Comparison of ENCODE assay signal across 10 mouse cellular contexts in genomic region chr13:67420558-67421206, GRCm38 (mm10). TPM values are rescaled to one million over a fixed set of nuclear protein-coding genes. Genes with fewer than 3 reads are reported as not detected.
DNase-seq lines count a peak whose midpoint lies in the region; ATAC-seq and TF ChIP-seq lines count a peak whose summit lies in the region.
"Had no signal": no experiment of that assay in that cellular context is flagged by ENCODE, and none has a peak within 500 bp of the region (broad histone marks: within the 10 kb centered on the region; RNA-seq: fewer than 3 reads in every experiment).

No protein-coding gene starts in this region.

- H3K4me1 ChIP-seq in heart, embryonic 14.5 days (ENCODE audit: control insufficient read depth in 2 of 2, insufficient read depth in 2 of 2, low read length in 2 of 2): peaks cover 0 to 4% of the 10 kb centered on the region in 2 experiments; a peak in 1 of 4 replicates
- H3K4me1 ChIP-seq in CH12.LX (ENCODE audit: control insufficient read depth in 1 of 2, insufficient read depth in 2 of 2): no peaks in the 10 kb centered on the region; a peak in 1 of 4 replicates
- H3K4me1 ChIP-seq in forebrain, embryonic 14.5 days (ENCODE audit: control insufficient read depth, insufficient read depth, low read length): no peaks in the 10 kb centered on the region
- peaks cover 0 to 2% of the 10 kb centered on the region in 2 experiments; a peak in 1 of 4 replicates for H3K4me1 ChIP-seq in liver, embryonic 14.5 days (replicated peaks; ENCODE audit: control insufficient read depth in 2 of 2, insufficient read depth in 2 of 2, low read length in 1 of 2)

- no peaks in the 10 kb centered on the region for H3K79me2 ChIP-seq in CH12.LX (replicated peaks; ENCODE audit: control insufficient read depth, extremely low read depth, insufficient read depth, poor library complexity, severe bottlenecking)

- peak overlapping the region; percentile 55 to 65 for H3K4me3 ChIP-seq in heart, embryonic 14.5 days (ENCODE audit: control insufficient read depth in 1 of 2, insufficient read depth in 1 of 2, low read depth in 1 of 2, low read length in 2 of 2)
- H3K4me3 ChIP-seq in CH12.LX (replicated peaks in 1 of 3; ENCODE audit: low read depth in 2 of 3, low read length in 2 of 3, poor library complexity in 1 of 3): peak overlapping the region in 1 of 3 experiments; percentile 60
- H3K4me3 ChIP-seq in forebrain, embryonic 14.5 days (ENCODE audit: low read depth, low read length): peak overlapping the region; percentile 41
- peak overlapping the region; percentile 51 to 74 for H3K4me3 ChIP-seq in liver, embryonic 14.5 days (ENCODE audit: insufficient read depth in 1 of 2, low read depth in 2 of 2, low read length in 2 of 2)

- H3K27me3 ChIP-seq in heart, embryonic 14.5 days (ENCODE audit: control insufficient read depth, insufficient read depth, low read length): no peaks in the 10 kb centered on the region
- H3K27me3 ChIP-seq in CH12.LX (replicated peaks): no peaks in the 10 kb centered on the region
- H3K27me3 ChIP-seq in forebrain, embryonic 14.5 days (replicated peaks; ENCODE audit: control insufficient read depth, insufficient read depth, low read length): no peaks in the 10 kb centered on the region
- no peaks in the 10 kb centered on the region for H3K27me3 ChIP-seq in liver, embryonic 14.5 days (ENCODE audit: control insufficient read depth, insufficient read depth, low read length)

- no peak for ATAC-seq in heart, embryonic 14.5 days (ENCODE audit: insufficient number of reproducible peaks, insufficient read depth, low FRiP score, low read depth)
- peak; percentile 10; the same call in 1 of the 2 replicates for ATAC-seq in forebrain, embryonic 14.5 days
- no peak for ATAC-seq in liver, embryonic 14.5 days (ENCODE audit: insufficient read depth)

- no peak for TF ChIP-seq EP300 in CH12.LX (IDR thresholded peaks at IDR 0.05; ENCODE audit: low read length)
- no peak for TF ChIP-seq EP300 in liver, embryonic 14.5 days (IDR thresholded peaks at IDR 0.05; ENCODE audit: low read depth)

- H3K9me3 ChIP-seq in heart, embryonic 14.5 days (ENCODE audit: control insufficient read depth, low read length): no peaks in the 10 kb centered on the region
- no peaks in the 10 kb centered on the region for H3K9me3 ChIP-seq in CH12.LX (replicated peaks; ENCODE audit: low read length)
- no peaks in the 10 kb centered on the region for H3K9me3 ChIP-seq in forebrain, embryonic 14.5 days (replicated peaks; ENCODE audit: control insufficient read depth, low read length)
- no peaks in the 10 kb centered on the region for H3K9me3 ChIP-seq in liver, embryonic 14.5 days (ENCODE audit: control insufficient read depth, low read length)

- in situ Hi-C loops in CH12.LX (cut with MboI; ENCODE audit: low pct_ligation_motif_present, low pct_unique_long_range_greater_than_20kb, low sequenced_read_pairs): no loop called here

- H3K27ac ChIP-seq in heart, embryonic 14.5 days (replicated peaks in 1 of 2; ENCODE audit: control insufficient read depth in 1 of 2, insufficient read depth in 1 of 2, low read depth in 2 of 2, low read length in 2 of 2): no peak overlapping the region
- no peak overlapping the region for H3K27ac ChIP-seq in CH12.LX (ENCODE audit: insufficient read depth, low read depth)
- no peak overlapping the region for H3K27ac ChIP-seq in forebrain, embryonic 14.5 days (ENCODE audit: low read depth, low read length)
- no peak overlapping the region for H3K27ac ChIP-seq in liver, embryonic 14.5 days

- H3K9ac ChIP-seq in heart, embryonic 14.5 days (ENCODE audit: low read length): peak overlapping the region; percentile 70
- no peak overlapping the region for H3K9ac ChIP-seq in CH12.LX (ENCODE audit: insufficient read depth, low read depth)
- H3K9ac ChIP-seq in forebrain, embryonic 14.5 days (ENCODE audit: low read length): peak overlapping the region; percentile 53
- peak overlapping the region; percentile 25 for H3K9ac ChIP-seq in liver, embryonic 14.5 days (replicated peaks)

- TF ChIP-seq CTCF in CH12.LX (conservative IDR thresholded peaks at IDR 0.05 in 1 of 2, IDR thresholded peaks at IDR 0.05 in 1 of 2; ENCODE audit: low read depth in 2 of 2, low read length in 2 of 2): no peak
- no peak for TF ChIP-seq CTCF in liver, embryonic 14.5 days (IDR thresholded peaks at IDR 0.05; ENCODE audit: low read depth)

- WGBS in heart, embryonic 14.5 days: 31% methylated on average over 11 of the region's 11 CpGs
- 33% methylated on average over 11 of the region's 11 CpGs for WGBS in forebrain, embryonic 14.5 days
- WGBS in liver, embryonic 14.5 days (ENCODE audit: insufficient replicate concordance): 40% methylated on average over 11 of the region's 11 CpGs

- no peaks in the 10 kb centered on the region for H3K36me3 ChIP-seq in heart, embryonic 14.5 days (ENCODE audit: control insufficient read depth, insufficient read depth, low read length)
- H3K36me3 ChIP-seq in CH12.LX (replicated peaks in 1 of 2; ENCODE audit: control insufficient read depth in 1 of 2, insufficient read depth in 1 of 2, low read length in 1 of 2): no peaks in the 10 kb centered on the region
- no peaks in the 10 kb centered on the region for H3K36me3 ChIP-seq in forebrain, embryonic 14.5 days (ENCODE audit: control insufficient read depth, insufficient read depth, low read length)
- H3K36me3 ChIP-seq in liver, embryonic 14.5 days (replicated peaks; ENCODE audit: control insufficient read depth, insufficient read depth, low read depth): no peaks in the 10 kb centered on the region

- H3K4me2 ChIP-seq in heart, embryonic 14.5 days (ENCODE audit: low read length): peak overlapping the region; percentile 92
- H3K4me2 ChIP-seq in CH12.LX (ENCODE audit: insufficient read depth, low read depth, poor library complexity, severe bottlenecking): peak overlapping the region; percentile 25; the same call in 1 of the 2 replicates
- H3K4me2 ChIP-seq in forebrain, embryonic 14.5 days (ENCODE audit: low read length): peak overlapping the region; percentile 66
- H3K4me2 ChIP-seq in liver, embryonic 14.5 days (ENCODE audit: low read depth): peak overlapping the region; percentile 74

- no peak for TF ChIP-seq RAD21 in CH12.LX (IDR thresholded peaks at IDR 0.05; ENCODE audit: low read depth, low read length)

- DNase-seq in heart, postnatal 4 days: no peak
- no peak for DNase-seq in CH12.LX (ENCODE audit: extremely low read depth)
- no peak for DNase-seq in forebrain, embryonic 14.5 days (ENCODE audit: low spot score)
- DNase-seq in liver, embryonic 14.5 days (ENCODE audit: low read depth in 3 of 3, low spot score in 3 of 3): no peak
- DNase-seq in layer of hippocampus, adult 8-10 months (ENCODE audit: low spot score in 2 of 2): no peak
- DNase-seq in frontal cortex, postnatal 14 days (ENCODE audit: low spot score in 2 of 2): no peak
- DNase-seq in spleen, postnatal 36 days (ENCODE audit: low spot score in 2 of 2): no peak

- dilution Hi-C loops in CH12.LX (cut with MboI; ENCODE audit: extremely low pct_ligation_motif_present, extremely low pct_unique_long_range_greater_than_20kb, low sequenced_read_pairs): no loop called here

- TF ChIP-seq POLR2A in CH12.LX (IDR thresholded peaks at IDR 0.05; ENCODE audit: low read depth, low read length): no peak

RNA-seq across cellular contexts. Expression of gene Zfp459, which starts 0.5 kb away (rescaled TPM):
- polyA plus RNA-seq in heart, embryonic 14.5 days (2014; fragmentation: Nextera tagmentation; extraction: Ambion mirVana): 0.36 and 0.49 TPM in 2 replicates
- total RNA-seq in heart, postnatal 4 days (2021): under 1 TPM in 1 of 2 experiments, not detected in 1; 0.38 TPM
- total RNA-seq in CH12.LX (2012; rRNA removed) (0.47 and 0.63 TPM in 2 replicates), CH12.LX (2014; rRNA removed) (0.12 TPM in 1 of 2 replicates, not detected in the other)
- polyA plus RNA-seq in CH12.LX (2012; ENCODE audit: insufficient read length, low read depth): not detected in 2 replicates
- polyA plus RNA-seq in forebrain, embryonic 14.5 days (2014; fragmentation: Nextera tagmentation; extraction: Ambion mirVana): 0.34 and 0.72 TPM in 2 replicates
- 0.07 and 0.16 TPM in 2 replicates for polyA plus RNA-seq in liver, embryonic 14.5 days (2012; rRNA removed)
- 0.17 and 0.42 TPM in 2 replicates for polyA plus RNA-seq in liver, embryonic 14.5 days (2014; fragmentation: Nextera tagmentation; extraction: Ambion mirVana)
- total RNA-seq in layer of hippocampus, adult 8-10 months (2022): 1 to 10 TPM; 3.4 to 5.9 (median 4.4) TPM
- total RNA-seq: MEL had no signal

RNA-seq across cellular contexts. Expression of gene Zfp429, which starts 21.1 kb away (rescaled TPM):
- polyA plus RNA-seq in heart, embryonic 14.5 days (2014; fragmentation: Nextera tagmentation; extraction: Ambion mirVana): 2.8 and 4.6 TPM in 2 replicates
- 1 to 10 TPM; 2.2 to 3.5 TPM for total RNA-seq in heart, postnatal 4 days (2021)
- total RNA-seq in CH12.LX (2012; rRNA removed) (8.3 and 9.0 TPM in 2 replicates), CH12.LX (2014; rRNA removed) (17.4 and 18.2 TPM in 2 replicates)
- 8.0 and 10.5 TPM in 2 replicates for polyA plus RNA-seq in CH12.LX (2012; ENCODE audit: insufficient read length, low read depth)
- polyA plus RNA-seq in forebrain, embryonic 14.5 days (2014; fragmentation: Nextera tagmentation; extraction: Ambion mirVana): 3.3 and 4.6 TPM in 2 replicates
- 0.58 and 1.6 TPM in 2 replicates for polyA plus RNA-seq in liver, embryonic 14.5 days (2012; rRNA removed)
- polyA plus RNA-seq in liver, embryonic 14.5 days (2014; fragmentation: Nextera tagmentation; extraction: Ambion mirVana): 1.5 and 1.7 TPM in 2 replicates
- 1 to 10 TPM; 2.2 to 4.5 (median 2.4) TPM for total RNA-seq in layer of hippocampus, adult 8-10 months (2022)

RNA-seq across cellular contexts. Expression of gene Zfp874a, which starts 30.7 kb away (rescaled TPM):
- 4.8 and 5.8 TPM in 2 replicates for polyA plus RNA-seq in heart, embryonic 14.5 days (2014; fragmentation: Nextera tagmentation; extraction: Ambion mirVana)
- total RNA-seq in heart, postnatal 4 days (2021): 1 to 10 TPM; 2.4 to 2.7 TPM
- total RNA-seq in CH12.LX (2012; rRNA removed) (7.1 and 7.6 TPM in 2 replicates), CH12.LX (2014; rRNA removed) (16.8 and 23.6 TPM in 2 replicates)
- 6.1 and 6.5 TPM in 2 replicates for polyA plus RNA-seq in CH12.LX (2012; ENCODE audit: insufficient read length, low read depth)
- 7.6 and 9.6 TPM in 2 replicates for polyA plus RNA-seq in forebrain, embryonic 14.5 days (2014; fragmentation: Nextera tagmentation; extraction: Ambion mirVana)
- polyA plus RNA-seq in liver, embryonic 14.5 days (2012; rRNA removed): 1.8 and 2.7 TPM in 2 replicates
- polyA plus RNA-seq in liver, embryonic 14.5 days (2014; fragmentation: Nextera tagmentation; extraction: Ambion mirVana): 5.3 and 5.9 TPM in 2 replicates
- total RNA-seq in layer of hippocampus, adult 8-10 months (2022): 10 to 100 TPM; 10.5 to 18.9 (median 15.5) TPM

RNA-seq across cellular contexts. Expression of gene Zfp456, which starts 45.1 kb away (rescaled TPM):
- polyA plus RNA-seq in heart, embryonic 14.5 days (2014; fragmentation: Nextera tagmentation; extraction: Ambion mirVana): 1.2 and 1.4 TPM in 2 replicates
- total RNA-seq in heart, postnatal 4 days (2021): 1 to 10 TPM in 1 of 2 experiments, under 1 TPM in 1; 0.81 to 1.2 TPM
- total RNA-seq in CH12.LX (2012; rRNA removed): 4.7 and 5.1 TPM in 2 replicates
- 7.4 and 8.0 TPM in 2 replicates for total RNA-seq in CH12.LX (2014; rRNA removed)
- 2.4 and 3.6 TPM in 2 replicates for polyA plus RNA-seq in CH12.LX (2012; ENCODE audit: insufficient read length, low read depth)
- 0.61 and 1.1 TPM in 2 replicates for polyA plus RNA-seq in forebrain, embryonic 14.5 days (2014; fragmentation: Nextera tagmentation; extraction: Ambion mirVana)
- polyA plus RNA-seq in liver, embryonic 14.5 days (2012; rRNA removed): 0.19 and 0.22 TPM in 2 replicates
- polyA plus RNA-seq in liver, embryonic 14.5 days (2014; fragmentation: Nextera tagmentation; extraction: Ambion mirVana): 0.47 and 0.56 TPM in 2 replicates
- 1 to 10 TPM; 1.0 to 1.9 (median 1.6) TPM for total RNA-seq in layer of hippocampus, adult 8-10 months (2022)

RNA-seq across cellular contexts. Expression of gene Gm28041, which starts 45.1 kb away (rescaled TPM):
- polyA plus RNA-seq in heart, embryonic 14.5 days (2014; fragmentation: Nextera tagmentation; extraction: Ambion mirVana): 0.73 TPM in 1 of 2 replicates, not detected in the other
- total RNA-seq in heart, postnatal 4 days (2021): 1 to 10 TPM in 1 of 2 experiments, under 1 TPM in 1; 0.47 to 1.2 TPM
- total RNA-seq in CH12.LX (2012; rRNA removed): 1.7 and 2.3 TPM in 2 replicates
- total RNA-seq in CH12.LX (2014; rRNA removed): 0.61 and 1.1 TPM in 2 replicates
- polyA plus RNA-seq in CH12.LX (2012; ENCODE audit: insufficient read length, low read depth): 1.8 TPM in 1 of 2 replicates, not detected in the other
- not detected in 2 replicates for polyA plus RNA-seq in forebrain, embryonic 14.5 days (2014; fragmentation: Nextera tagmentation; extraction: Ambion mirVana)
- 0.10 TPM in 1 of 2 replicates, not detected in the other for polyA plus RNA-seq in liver, embryonic 14.5 days (2012; rRNA removed)
- 0.19 and 0.34 TPM in 2 replicates for polyA plus RNA-seq in liver, embryonic 14.5 days (2014; fragmentation: Nextera tagmentation; extraction: Ambion mirVana)
- not detected for total RNA-seq in layer of hippocampus, adult 8-10 months (2022)
- polyA plus RNA-seq: large intestine, adult 2 months had no signal

Comparison
In these comparisons a context has a peak if more than half of its experiments do, and no peak if none do; other contexts are left out.
1. H3K4me2 ChIP-seq: peak in every context shown above with its lines; median percentile 92 in heart, embryonic 14.5 days; 74 in liver, embryonic 14.5 days; 66 in forebrain, embryonic 14.5 days; 25 in CH12.LX.